In genomic region chr16:38368336-38368735, GRCm38 (mm10) we compare ENCODE assay signal across 9 mouse cellular contexts. TPM values are rescaled to one million over a fixed set of nuclear protein-coding genes. Genes with fewer than 3 reads are reported as not detected.
DNase-seq lines count a peak whose midpoint lies in the region; ATAC-seq and TF ChIP-seq lines count a peak whose summit lies in the region.
"Had no signal": no experiment of that assay in that cellular context is flagged by ENCODE, and none has a peak within 500 bp of the region (broad histone marks: within the 10 kb centered on the region; RNA-seq: fewer than 3 reads in every experiment).

No protein-coding gene starts in this region.

- no peak overlapping the region for H3K4me3 ChIP-seq in layer of hippocampus, adult 2 months
- peak overlapping the region in 1 of 2 experiments; percentile 2; a peak in 1 of 4 replicates for H3K4me3 ChIP-seq in heart, embryonic 14.5 days (ENCODE audit: control insufficient read depth in 1 of 2, insufficient read depth in 1 of 2, low read depth in 1 of 2, low read length in 2 of 2)
- H3K4me3 ChIP-seq in liver, embryonic 16.5 days (ENCODE audit: low read depth, low read length) = no peak overlapping the region
- no peak overlapping the region for H3K4me3 ChIP-seq in thymus, adult 2 months (ENCODE audit: control insufficient read depth, insufficient read depth, low read length)
- H3K4me3 ChIP-seq in hindbrain, embryonic 10.5 days = no peak overlapping the region
- H3K4me3 ChIP-seq: limb, embryonic 12.5 days had no signal

- H3K27ac ChIP-seq in layer of hippocampus, adult 2 months = no peak overlapping the region
- no peak overlapping the region; a peak in 1 of 4 replicates for H3K27ac ChIP-seq in heart, embryonic 14.5 days (replicated peaks in 1 of 2; ENCODE audit: control insufficient read depth in 1 of 2, insufficient read depth in 1 of 2, low read depth in 2 of 2, low read length in 2 of 2)
- H3K27ac ChIP-seq in liver, embryonic 16.5 days (ENCODE audit: low read length) = peak overlapping the region; percentile 35; the same call in 1 of the 2 replicates
- no peak overlapping the region for H3K27ac ChIP-seq in thymus, adult 2 months (ENCODE audit: control insufficient read depth, insufficient read depth, low read length)
- no peak overlapping the region for H3K27ac ChIP-seq in hindbrain, embryonic 10.5 days
- H3K27ac ChIP-seq: limb, embryonic 12.5 days had no signal

- ATAC-seq in heart, embryonic 14.5 days (ENCODE audit: insufficient number of reproducible peaks, insufficient read depth, low FRiP score, low read depth) = no peak
- ATAC-seq in liver, embryonic 16.5 days (ENCODE audit: low read depth) = no peak

- TF ChIP-seq POLR2A in thymus, adult 2 months (IDR thresholded peaks at IDR 0.05; ENCODE audit: control insufficient read depth, extremely low read depth, insufficient read depth, low read length, poor library complexity) = no peak

- peak overlapping the region; percentile 51 for H3K4me2 ChIP-seq in heart, embryonic 14.5 days (ENCODE audit: low read length)
- 0 out of 2 replicates have a peak overlapping the region, but pooled peaks have one; percentile 2 for H3K4me2 ChIP-seq in liver, embryonic 16.5 days (ENCODE audit: low read depth, low read length)
- H3K4me2 ChIP-seq: limb, embryonic 12.5 days had no signal

- H3K4me1 ChIP-seq in heart, embryonic 14.5 days (ENCODE audit: control insufficient read depth in 2 of 2, insufficient read depth in 2 of 2, low read length in 2 of 2) = peaks cover 14 to 50% of the 10 kb centered on the region in 2 experiments
- peaks cover 33% of the 10 kb centered on the region for H3K4me1 ChIP-seq in liver, embryonic 16.5 days (ENCODE audit: control insufficient read depth, low read depth, low read length)
- 0 out of 2 replicates have a peak, but pooled peaks cover 3% of the 10 kb centered on the region for H3K4me1 ChIP-seq in thymus, adult 2 months (replicated peaks; ENCODE audit: control insufficient read depth, insufficient read depth, low read length)
- H3K4me1 ChIP-seq in hindbrain, embryonic 10.5 days (replicated peaks) = peaks cover 15% of the 10 kb centered on the region

- no peaks in the 10 kb centered on the region for H3K27me3 ChIP-seq in heart, embryonic 14.5 days (ENCODE audit: control insufficient read depth, insufficient read depth, low read length)
- no peaks in the 10 kb centered on the region for H3K27me3 ChIP-seq in liver, embryonic 16.5 days (ENCODE audit: control insufficient read depth, insufficient read depth, low read depth, low read length)
- no peaks in the 10 kb centered on the region for H3K27me3 ChIP-seq in thymus, adult 2 months (ENCODE audit: control insufficient read depth, insufficient read depth, low read length)
- H3K27me3 ChIP-seq in hindbrain, embryonic 10.5 days (ENCODE audit: insufficient read depth, poor library complexity, severe bottlenecking) = no peaks in the 10 kb centered on the region
- H3K27me3 ChIP-seq: limb, embryonic 12.5 days had no signal

- peak overlapping the region; percentile 43 for H3K9ac ChIP-seq in heart, embryonic 14.5 days (ENCODE audit: low read length)
- peak overlapping the region; percentile 3; the same call in 1 of the 2 replicates for H3K9ac ChIP-seq in liver, embryonic 16.5 days (ENCODE audit: low read depth, low read length)
- H3K9ac ChIP-seq: limb, embryonic 12.5 days had no signal

- peaks cover 64% of the 10 kb centered on the region for H3K36me3 ChIP-seq in heart, embryonic 14.5 days (ENCODE audit: control insufficient read depth, insufficient read depth, low read length)
- H3K36me3 ChIP-seq in liver, embryonic 16.5 days (ENCODE audit: control insufficient read depth, insufficient read depth) = no peaks in the 10 kb centered on the region
- H3K36me3 ChIP-seq in thymus, adult 2 months (ENCODE audit: control insufficient read depth, insufficient read depth, low read length) = no peaks in the 10 kb centered on the region
- H3K36me3 ChIP-seq in hindbrain, embryonic 10.5 days = no peaks in the 10 kb centered on the region
- H3K36me3 ChIP-seq: limb, embryonic 12.5 days had no signal

- DNase-seq in layer of hippocampus, adult 2 months (ENCODE audit: low spot score in 2 of 2) = peak; percentile 43 to 80
- no peak for DNase-seq in layer of hippocampus, postnatal 10 days (ENCODE audit: low spot score in 2 of 2)
- peak; percentile 48 to 67 for DNase-seq in cerebellum, postnatal 10 days
- DNase-seq in ovary, postnatal 10 days (ENCODE audit: low spot score) = no peak
- no peak for DNase-seq in thymus, adult 2 months
- no peak for DNase-seq in hindbrain, embryonic 10.5 days (ENCODE audit: low spot score)

- no peak for TF ChIP-seq CTCF in layer of hippocampus, adult 2 months (conservative IDR thresholded peaks at IDR 0.05)
- no peak for TF ChIP-seq CTCF in thymus, adult 2 months (IDR thresholded peaks at IDR 0.05; ENCODE audit: borderline replicate concordance, control insufficient read depth, extremely low read depth, insufficient read depth, low read length, poor library complexity)

- WGBS in heart, embryonic 14.5 days = 21% methylated on average over 10 of the region's 10 CpGs
- 40% methylated on average over 10 of the region's 10 CpGs for WGBS in liver, embryonic 16.5 days (ENCODE audit: insufficient replicate concordance)
- WGBS in thymus, adult 2 months = 64% methylated on average over 10 of the region's 10 CpGs
- WGBS in hindbrain, embryonic 10.5 days = 78% methylated on average over 10 of the region's 10 CpGs

- no peaks in the 10 kb centered on the region for H3K9me3 ChIP-seq in heart, embryonic 14.5 days (ENCODE audit: control insufficient read depth, low read length)
- H3K9me3 ChIP-seq in liver, embryonic 16.5 days (replicated peaks; ENCODE audit: control insufficient read depth, low read length) = no peaks in the 10 kb centered on the region
- no peaks in the 10 kb centered on the region for H3K9me3 ChIP-seq in hindbrain, embryonic 10.5 days
- H3K9me3 ChIP-seq: limb, embryonic 12.5 days had no signal

RNA-seq across cellular contexts. Expression of gene Popdc2, which starts 6.3 kb away (rescaled TPM):
- total RNA-seq in layer of hippocampus, adult 2 months (2021) = under 1 TPM; 0.44 to 0.49 TPM
- under 1 TPM; 0.23 to 0.42 TPM for total RNA-seq in layer of hippocampus, postnatal 10 days (2021)
- 364 and 390 TPM in 2 replicates for polyA plus RNA-seq in heart, embryonic 14.5 days (2014; fragmentation: Nextera tagmentation; extraction: Ambion mirVana)
- 21.8 and 26.4 TPM in 2 replicates for polyA plus RNA-seq in liver, embryonic 16.5 days (2015; fragmentation: Nextera tagmentation; extraction: Ambion mirVana)
- polyA plus RNA-seq in thymus, adult 2 months (2012; rRNA removed) = 3.1 and 33.2 TPM in 2 replicates
- 0.68 and 1.6 TPM in 2 replicates for polyA plus RNA-seq in hindbrain, embryonic 10.5 days (2016; fragmentation: Nextera tagmentation; extraction: Ambion mirVana)

RNA-seq across cellular contexts. Expression of gene Gm21987, which starts 21.5 kb away (rescaled TPM):
- total RNA-seq in layer of hippocampus, adult 2 months (2021) = not detected
- total RNA-seq in layer of hippocampus, postnatal 10 days (2021) = not detected
- 4.4 and 4.9 TPM in 2 replicates for polyA plus RNA-seq in heart, embryonic 14.5 days (2014; fragmentation: Nextera tagmentation; extraction: Ambion mirVana)
- not detected in 2 replicates for polyA plus RNA-seq in liver, embryonic 16.5 days (2015; fragmentation: Nextera tagmentation; extraction: Ambion mirVana)
- not detected in 2 replicates for polyA plus RNA-seq in thymus, adult 2 months (2012; rRNA removed)
- polyA plus RNA-seq in hindbrain, embryonic 10.5 days (2016; fragmentation: Nextera tagmentation; extraction: Ambion mirVana) = not detected in 2 replicates
- polyA plus RNA-seq: limb, embryonic 12.5 days had no signal

RNA-seq across cellular contexts. Expression of gene Cox17, which starts 21.5 kb away (rescaled TPM):
- total RNA-seq in layer of hippocampus, adult 2 months (2021) = 100 to 1,000 TPM; 123 to 126 TPM
- 10 to 100 TPM; 66.5 to 94.2 TPM for total RNA-seq in layer of hippocampus, postnatal 10 days (2021)
- 337 TPM in 2 replicates for polyA plus RNA-seq in heart, embryonic 14.5 days (2014; fragmentation: Nextera tagmentation; extraction: Ambion mirVana)
- 209 and 258 TPM in 2 replicates for polyA plus RNA-seq in liver, embryonic 16.5 days (2015; fragmentation: Nextera tagmentation; extraction: Ambion mirVana)
- polyA plus RNA-seq in thymus, adult 2 months (2012; rRNA removed) = 61.0 and 68.7 TPM in 2 replicates
- 142 and 146 TPM in 2 replicates for polyA plus RNA-seq in hindbrain, embryonic 10.5 days (2016; fragmentation: Nextera tagmentation; extraction: Ambion mirVana)

RNA-seq across cellular contexts. Expression of gene Maats1, which starts 26.4 kb away (rescaled TPM):
- 1 to 10 TPM; 1.1 to 1.3 TPM for total RNA-seq in layer of hippocampus, adult 2 months (2021)
- 1 to 10 TPM; 1.7 to 1.8 TPM for total RNA-seq in layer of hippocampus, postnatal 10 days (2021)
- 0.15 TPM in 1 of 2 replicates, not detected in the other for polyA plus RNA-seq in heart, embryonic 14.5 days (2014; fragmentation: Nextera tagmentation; extraction: Ambion mirVana)
- polyA plus RNA-seq in liver, embryonic 16.5 days (2015; fragmentation: Nextera tagmentation; extraction: Ambion mirVana) = 0.06 TPM in 1 of 2 replicates, not detected in the other
- 0.05 and 0.12 TPM in 2 replicates for polyA plus RNA-seq in thymus, adult 2 months (2012; rRNA removed)
- 0.60 and 2.0 TPM in 2 replicates for polyA plus RNA-seq in hindbrain, embryonic 10.5 days (2016; fragmentation: Nextera tagmentation; extraction: Ambion mirVana)

Comparison
In these comparisons a context has a peak if more than half of its experiments do, and no peak if none do; other contexts are left out.
1. DNase-seq: peak in layer of hippocampus, adult 2 months (2 of 2) and cerebellum, postnatal 10 days (2 of 2); none in layer of hippocampus, postnatal 10 days (0 of 2), ovary, postnatal 10 days (single experiment), thymus, adult 2 months (single experiment) and hindbrain, embryonic 10.5 days (single experiment).